In the genomic region with DNA sequence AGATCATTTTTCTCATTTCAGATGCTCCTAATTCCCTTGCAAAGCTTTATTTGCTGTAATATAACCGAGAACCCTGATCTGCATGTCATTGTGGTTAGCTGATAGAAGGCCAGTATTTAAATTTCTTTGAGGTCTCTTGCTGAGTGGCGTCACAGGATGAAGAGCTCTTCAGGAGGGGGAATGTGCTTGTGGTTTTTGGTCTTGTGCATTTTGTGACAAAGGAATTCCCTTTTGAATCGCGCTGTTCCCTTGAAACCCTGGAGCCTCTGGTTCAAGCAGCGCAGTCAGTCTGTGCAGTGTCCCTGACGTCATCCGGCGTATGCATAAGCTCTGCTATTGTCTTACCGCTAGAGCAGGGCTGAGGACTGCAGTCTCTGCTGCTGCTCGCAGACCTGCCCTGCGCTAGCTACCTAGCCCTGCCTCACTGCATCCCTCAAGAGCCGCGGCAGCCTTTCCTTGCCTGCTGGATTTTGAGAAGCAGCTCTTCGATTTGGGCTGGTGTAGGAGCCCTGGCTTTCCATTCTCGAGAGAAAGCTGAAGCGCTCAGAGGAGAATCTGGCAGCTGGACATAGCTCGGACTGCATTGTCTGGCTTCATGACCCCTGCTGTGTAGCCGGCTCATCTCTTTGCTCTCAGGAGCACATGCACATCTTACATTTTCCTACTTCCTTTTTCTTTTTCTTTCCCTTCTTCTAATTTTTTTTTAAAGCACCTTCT, we compare ENCODE assay signal across 8 mouse cellular contexts. TPM values are rescaled to one million over a fixed set of nuclear protein-coding genes. Genes with fewer than 3 reads are reported as not detected.
A peak's percentile ranks its signal among the peaks of the same experiment; 100 is the strongest.
DNase-seq lines count a peak whose midpoint lies in the region; ATAC-seq lines count a peak whose summit lies in the region.

No protein-coding gene starts in this region.

- no peaks in the 10 kb centered on the region for H3K9me3 ChIP-seq in forebrain, embryonic 13.5 days (replicated peaks)
- no peaks in the 10 kb centered on the region for H3K9me3 ChIP-seq in hindbrain, embryonic 12.5 days (replicated peaks)

- H3K4me3 ChIP-seq in forebrain, embryonic 13.5 days = peak overlapping the region; percentile 59
- H3K4me3 ChIP-seq in hindbrain, embryonic 12.5 days = peak overlapping the region; percentile 52

- no peaks in the 10 kb centered on the region for H3K27me3 ChIP-seq in forebrain, embryonic 13.5 days
- H3K27me3 ChIP-seq in hindbrain, embryonic 12.5 days = no peaks in the 10 kb centered on the region

- peak; percentile 99 for ATAC-seq in forebrain, embryonic 13.5 days
- peak; percentile 99 for ATAC-seq in hindbrain, embryonic 12.5 days (ENCODE audit: low FRiP score)

- H3K4me1 ChIP-seq in forebrain, embryonic 13.5 days = peaks cover 37% of the 10 kb centered on the region
- H3K4me1 ChIP-seq in hindbrain, embryonic 12.5 days = peaks cover 18% of the 10 kb centered on the region

- WGBS in forebrain, embryonic 13.5 days = 2% methylated on average over 18 of the region's 18 CpGs
- WGBS in hindbrain, embryonic 12.5 days = under 1% methylated on average over 18 of the region's 18 CpGs

- H3K27ac ChIP-seq in forebrain, embryonic 13.5 days = peak overlapping the region; percentile 97
- H3K27ac ChIP-seq in hindbrain, embryonic 12.5 days = peak overlapping the region; percentile 97

- peak overlapping the region; percentile 67 for H3K4me2 ChIP-seq in forebrain, embryonic 13.5 days
- peak overlapping the region; percentile 54 for H3K4me2 ChIP-seq in hindbrain, embryonic 12.5 days (replicated peaks)

- no peaks in the 10 kb centered on the region for H3K36me3 ChIP-seq in forebrain, embryonic 13.5 days (ENCODE audit: poor library complexity, severe bottlenecking)
- H3K36me3 ChIP-seq in hindbrain, embryonic 12.5 days = no peaks in the 10 kb centered on the region

- DNase-seq in MN1 (ENCODE audit: low spot score) = peak; percentile 87
- DNase-seq in cerebellum, adult 11 months = peak; percentile 79
- DNase-seq in layer of hippocampus, postnatal 25 days (ENCODE audit: extremely low spot score in 1 of 2, low spot score in 1 of 2) = peak; percentile 56 to 68
- DNase-seq in lung, postnatal 10 days = peak; percentile 67
- DNase-seq in ovary, postnatal 14 days (ENCODE audit: low spot score) = peak; percentile 11
- peak; percentile 14 to 39 for DNase-seq in thymus, postnatal 10 days (ENCODE audit: low spot score in 2 of 2)

- peak overlapping the region; percentile 87 for H3K9ac ChIP-seq in forebrain, embryonic 13.5 days
- peak overlapping the region; percentile 82 for H3K9ac ChIP-seq in hindbrain, embryonic 12.5 days

RNA-seq across cellular contexts. Expression of a gene that starts 56.3 kb away (rescaled TPM):
- polyA plus RNA-seq in forebrain, embryonic 13.5 days (2015; fragmentation: Nextera tagmentation; extraction: Ambion mirVana) = 49.5 and 52.4 TPM in 2 replicates
- 47.2 and 49.1 TPM in 2 replicates for polyA plus RNA-seq in hindbrain, embryonic 12.5 days (2016; fragmentation: Nextera tagmentation; extraction: Ambion mirVana)
- 10 to 100 TPM; 38.9 to 50.3 TPM for total RNA-seq in layer of hippocampus, postnatal 25 days (2021)

Comparison
In these comparisons a context has a peak if more than half of its experiments do, and no peak if none do; other contexts are left out.
1. Peak in every context shown above with its lines: DNase-seq, ATAC-seq, H3K4me3 ChIP-seq and H3K27ac ChIP-seq.
2. DNase-seq: peak in every context shown above with its lines; median percentile 87 in MN1; 79 in cerebellum, adult 11 months; 67 in lung, postnatal 10 days; 62 in layer of hippocampus, postnatal 25 days; 26 in thymus, postnatal 10 days; 11 in ovary, postnatal 14 days.